Mouse (Mus musculus) liver, embryonic 14.5 days (tissue): ENCODE results near the gene Ppfibp2. TPM values are rescaled to one million over a fixed set of nuclear protein-coding genes. Genes with fewer than 3 reads are reported as not detected.

Experiments used
- ATAC-seq: fragments of 200-750 bp; cut with Nextera tagmentation; 2 replicates; pipeline ENCODE4 v1.8.0; 2017; ENCODE audit warnings: moderate number of reproducible peaks, mild to moderate bottlenecking, moderate library complexity; ENCODE audit not compliant: insufficient read depth
- DNase-seq, 3 experiments: peaks; one replicate each; pipeline ENCODE4 v3.0.0-alpha.2; 2012 to 2013; ENCODE audit warnings: low read depth in 3 of 3, low spot score in 3 of 3
- H3K27ac ChIP-seq: fragments of 300-500 bp; sonication (generic); 2 replicates; pipeline ENCODE4 v1.5.1; 2014; ENCODE audit warnings: moderate library complexity, mild to moderate bottlenecking, control low read depth, inconsistent platforms
- H3K27me3 ChIP-seq: fragments of 300-500 bp; sonication (generic); 2 replicates; pipeline ENCODE4 v1.6.1; 2014; ENCODE audit warnings: mild to moderate bottlenecking, low read length, moderate library complexity; ENCODE audit not compliant: control insufficient read depth, insufficient read depth
- H3K36me3 ChIP-seq: fragments of 300-500 bp; sonication (generic); replicated peaks from 2 replicates; pipeline ENCODE4 v1.6.1; 2014; ENCODE audit warnings: low read depth; ENCODE audit not compliant: control insufficient read depth, insufficient read depth
- H3K4me1 ChIP-seq, 2 experiments: fragments of 200-500 bp in 1 of 2; fragments of 300-500 bp in 1 of 2; sonication (generic) in 1 of 2; replicated peaks; 2 replicates each; pipeline ENCODE4 v1.6.1; 2012 to 2014; ENCODE audit warnings: antibody characterized with exemption in 1 of 2, inconsistent platforms in 1 of 2, low read length in 1 of 2; ENCODE audit not compliant: control insufficient read depth in 2 of 2, insufficient read depth in 2 of 2
- H3K4me2 ChIP-seq: fragments of 300-500 bp; sonication (generic); 2 replicates; pipeline ENCODE4 v1.6.1; 2014; ENCODE audit warnings: low read depth, mild to moderate bottlenecking, control low read depth, moderate library complexity
- H3K4me3 ChIP-seq, 2 experiments: fragments of 200-500 bp in 1 of 2; fragments of 300-500 bp in 1 of 2; sonication (generic) in 1 of 2; 2 replicates each; pipeline ENCODE4 v1.5.1; 2012 to 2014; ENCODE audit warnings: low read depth in 2 of 2, low read length in 2 of 2, mild to moderate bottlenecking in 2 of 2, control low read depth in 1 of 2, inconsistent platforms in 1 of 2, moderate library complexity in 1 of 2; ENCODE audit not compliant: insufficient read depth in 1 of 2
- H3K9ac ChIP-seq: fragments of 300-500 bp; sonication (generic); replicated peaks from 2 replicates; pipeline ENCODE4 v1.6.1; 2014; ENCODE audit warnings: mild to moderate bottlenecking, control low read depth, moderate library complexity
- H3K9me3 ChIP-seq: fragments of 300-500 bp; sonication (generic); 2 replicates; pipeline ENCODE4 v1.6.1; 2016; ENCODE audit warnings: low read length, mixed read lengths; ENCODE audit not compliant: control insufficient read depth
- CTCF ChIP-seq: IDR thresholded peaks from 2 replicates; pipeline ENCODE4 v1.5.1; 2016; ENCODE audit warnings: antibody characterized with exemption, low read depth, control low read depth
- EP300 ChIP-seq: IDR thresholded peaks from 2 replicates; pipeline ENCODE4 v1.6.1; 2016; ENCODE audit warnings: antibody characterized with exemption, low read depth
- WGBS: fragments of 180-500 bp; shearing (Covaris S2); extraction: QIAGEN DNeasy Blood & Tissue Kit; methylation state at CpG from one replicate; pipeline ENCODE4 v1.1.7; 2014; ENCODE audit not compliant: insufficient replicate concordance; 5-methylcytosine and 5-hydroxymethylcytosine counted together
- polyA plus RNA-seq, 2 experiments: library from polyadenylated mRNA; depleted of rRNA in 1 of 2; stranded (reverse) in 1 of 2; unstranded in 1 of 2; fragments of >200 nt; fragmentation: Nextera tagmentation in 1 of 2; extraction: Ambion mirVana in 1 of 2; gene quantifications; 2 replicates each; pipeline versions ENCODE4 v1.2.1 to v1.2.3; 2012 to 2014

The Ppfibp2 gene
- polyA plus RNA-seq, 2 experiments: 2.5 to 3.1 TPM

GRCm38 (mm10) chr7:107745111-107745510 is 150.1 kb downstream of the Ppfibp2 start:
- Histone ChIP-seq H3K36me3 (no peaks in the 10 kb centered on the region), H3K4me1 (no peaks in the 10 kb centered on the region), H3K9me3 (no peaks in the 10 kb centered on the region), H3K27me3 (no peaks in the 10 kb centered on the region), H3K4me2 (no peak overlapping the region), H3K9ac (no peak overlapping the region), H3K27ac (no peak overlapping the region), H3K4me3 (no peak overlapping the region)
- ATAC-seq (no peak), DNase-seq (no peak)
- 46% methylated on average over 2 of the region's 2 CpGs for WGBS
- TF ChIP-seq CTCF (no peak), EP300 (no peak)

- Histone ChIP-seq H3K4me2 (no peak overlapping the region), H3K27me3 (no peaks in the 10 kb centered on the region), H3K9me3 (no peaks in the 10 kb centered on the region), H3K27ac (no peak overlapping the region), H3K4me3 (no peak overlapping the region), H3K36me3 (no peaks in the 10 kb centered on the region), H3K4me1 (no peaks in the 10 kb centered on the region), H3K9ac (no peak overlapping the region)
- WGBS: 74% methylated on average over 8 of the region's 8 CpGs
- TF ChIP-seq EP300 (no peak), CTCF (no peak)
- ATAC-seq (no peak), DNase-seq (no peak)
These were observed 151.0 kb downstream of the Ppfibp2 start for GRCm38 (mm10) chr7:107746036-107746435.

- no peaks in the 10 kb centered on the region for H3K27me3 ChIP-seq
These were observed 152.5 kb downstream of the Ppfibp2 start for GRCm38 (mm10) chr7:107747476-107747875.

GRCm38 (mm10) chr7:107747954-107748353 is 152.9 kb downstream of the Ppfibp2 start:
- Histone ChIP-seq H3K36me3 (no peaks in the 10 kb centered on the region), H3K4me3 (no peak overlapping the region), H3K9ac (no peak overlapping the region), H3K4me1 (no peaks in the 10 kb centered on the region), H3K9me3 (no peaks in the 10 kb centered on the region), H3K4me2 (no peak overlapping the region), H3K27me3 (no peaks in the 10 kb centered on the region), H3K27ac (no peak overlapping the region)
- ATAC-seq: no peak
- WGBS: 6% methylated on average over 2 of the region's 2 CpGs
- DNase-seq: peak; percentile 12 to 22 (median 15)
- no peak for TF ChIP-seq EP300
- peak; percentile 76 for TF ChIP-seq CTCF

More at GRCm38 (mm10) chr7:107747476-107747875, 152.5 kb downstream of the Ppfibp2 start:
- Histone ChIP-seq H3K4me2 (no peak overlapping the region), H3K9me3 (no peaks in the 10 kb centered on the region), H3K4me3 (no peak overlapping the region), H3K9ac (no peak overlapping the region), H3K4me1 (no peaks in the 10 kb centered on the region), H3K36me3 (no peaks in the 10 kb centered on the region), H3K27ac (no peak overlapping the region)
- ATAC-seq: no peak
- WGBS: 73% methylated on average over 9 of the region's 9 CpGs
- TF ChIP-seq CTCF: no peak
- TF ChIP-seq EP300: no peak
- no peak for DNase-seq

- H3K36me3 ChIP-seq: no peaks in the 10 kb centered on the region
- no peak overlapping the region for H3K4me2 ChIP-seq
- H3K4me3 ChIP-seq: no peak overlapping the region
- ATAC-seq: no peak
- H3K27ac ChIP-seq: no peak overlapping the region
- 4% methylated on average over 3 of the region's 3 CpGs for WGBS
- TF ChIP-seq CTCF: peak; percentile 57
- no peak for TF ChIP-seq EP300
- DNase-seq: peak in 1 of 3 experiments; percentile 11
- H3K4me1 ChIP-seq: no peaks in the 10 kb centered on the region
- H3K9me3 ChIP-seq: no peaks in the 10 kb centered on the region
- no peaks in the 10 kb centered on the region for H3K27me3 ChIP-seq
- H3K9ac ChIP-seq: no peak overlapping the region
These were observed 154.3 kb downstream of the Ppfibp2 start for GRCm38 (mm10) chr7:107749270-107749669.
